Mouse (Mus musculus): ENCODE data around the gene Scoc. TPM values are rescaled to one million over a fixed set of nuclear protein-coding genes. Genes with fewer than 3 reads are reported as not detected.

The Scoc gene
- polyA plus RNA-seq (2017; shearing (Covaris generic)), result 23.0 TPM

GRCm38 (mm10) chr8:83458222-83458621 lies at the start of gene Scoc:
TSS of gene Scoc (minus strand) at chr8:83458391.

GRCm38 (mm10) chr8:83389316-83390005 lies 68.7 kb downstream of the Scoc start, which contains the start of gene Clgn:
TSS of gene Clgn (plus strand) at chr8:83389867.

Other genes with a start within 250 kb of the Scoc start
- gene Ucp1, start 168.0 kb downstream of the Scoc start, polyA plus RNA-seq (2017; shearing (Covaris generic)), result not detected
- gene Elmod2, start 125.9 kb downstream of the Scoc start, polyA plus RNA-seq (2017; shearing (Covaris generic)), result 6.1 TPM
- not detected for gene Mgat4d, start 109.9 kb downstream of the Scoc start, polyA plus RNA-seq (2017; shearing (Covaris generic))
- gene Clgn, start 68.5 kb downstream of the Scoc start, polyA plus RNA-seq (2017; shearing (Covaris generic)), result not detected
- gene Olfr370, start 77.4 kb upstream of the Scoc start, polyA plus RNA-seq (2017; shearing (Covaris generic)), result not detected
- 110 TPM for gene Ndufb7, start 108.3 kb upstream of the Scoc start, polyA plus RNA-seq (2017; shearing (Covaris generic))
- gene Tecr, start 149.6 kb upstream of the Scoc start, polyA plus RNA-seq (2017; shearing (Covaris generic)), result 299 TPM
- gene Dnajb1, start 149.8 kb upstream of the Scoc start, polyA plus RNA-seq (2017; shearing (Covaris generic)), result 530 TPM
- 18.1 TPM for gene Gipc1, start 194.3 kb upstream of the Scoc start, polyA plus RNA-seq (2017; shearing (Covaris generic))
- 3.3 TPM for gene Ptger1, start 208.3 kb upstream of the Scoc start, polyA plus RNA-seq (2017; shearing (Covaris generic))
- gene Pkn1, start 240.8 kb upstream of the Scoc start, polyA plus RNA-seq (2017; shearing (Covaris generic)), result 211 TPM

Data from effector memory CD4-positive, alpha-beta T cell, adult 5 months (primary cell).